Mouse (Mus musculus): ENCODE data around the gene Olfr1286.

Olfr1286 gene

GRCm38 (mm10) chr2:111422931-111423330, at the start of gene Olfr1286:
TSS of gene Olfr1286 (minus strand) at chr2:111423115.
- in situ Hi-C loops (cut with MseI, MboI) = no loop called here

- in situ Hi-C loops (cut with MseI, MboI) = no loop called here
These were observed 25.9 kb upstream of the Olfr1286 start, which contains the start of gene Olfr1287 for GRCm38 (mm10) chr2:111448842-111449241. TSS of gene Olfr1287 (plus strand) at chr2:111449142.

- in situ Hi-C loops (cut with MseI, MboI) = no loop called here
These were observed 47.7 kb downstream of the Olfr1286 start, which contains the start of gene Olfr1284 for GRCm38 (mm10) chr2:111375222-111375621. TSS of gene Olfr1284 (plus strand) at chr2:111375522.
